Mouse (Mus musculus): ENCODE measurements at regions not wholly inside any gene's neighbourhood (a gene's known extent, or its start where the extent isn't known, plus 50 kb on each side); places are given as distances from the start of the nearest gene placed in this dataset.

GRCm38 (mm10) chr2:167782231-167782999 is 92.8 kb upstream of the Tmem189 start:
- DNase-seq (ENCODE audit: low read depth, low spot score), result no peak

- DNase-seq (ENCODE audit: low read depth, low spot score), result no peak
Measured at GRCm38 (mm10) chr2:167781496-167781895, 91.9 kb upstream of the Tmem189 start.

- no peak for DNase-seq (ENCODE audit: low read depth, low spot score)
Measured at GRCm38 (mm10) chr2:167778691-167779090, 89.1 kb upstream of the Tmem189 start.

- DNase-seq (ENCODE audit: low read depth, low spot score), result no peak
Measured at GRCm38 (mm10) chr2:167778271-167778670, 88.6 kb upstream of the Tmem189 start.

- peak; percentile 79 for DNase-seq (ENCODE audit: low read depth, low spot score)
Measured at GRCm38 (mm10) chr2:167777331-167778085, 87.9 kb upstream of the Tmem189 start.

- no peak for DNase-seq (ENCODE audit: low read depth, low spot score)
Measured at GRCm38 (mm10) chr2:167776251-167777168, 86.9 kb upstream of the Tmem189 start.

- peak; percentile 46 for DNase-seq (ENCODE audit: low read depth, low spot score)
Measured at GRCm38 (mm10) chr2:167775218-167775915, 85.7 kb upstream of the Tmem189 start.

- peak; percentile 49 for DNase-seq (ENCODE audit: low read depth, low spot score)
Measured at GRCm38 (mm10) chr2:167774806-167775179, 85.2 kb upstream of the Tmem189 start.

- no peak for DNase-seq (ENCODE audit: low read depth, low spot score)
Measured at GRCm38 (mm10) chr2:167774166-167774805, 84.7 kb upstream of the Tmem189 start.

- DNase-seq (ENCODE audit: low read depth, low spot score), result no peak
Measured at GRCm38 (mm10) chr2:167772834-167773233, 83.2 kb upstream of the Tmem189 start.

- DNase-seq (ENCODE audit: low read depth, low spot score), result no peak
Measured at GRCm38 (mm10) chr2:167767962-167768361, 78.3 kb upstream of the Tmem189 start.

GRCm38 (mm10) chr2:167767371-167767770 is 77.7 kb upstream of the Tmem189 start:
- DNase-seq (ENCODE audit: low read depth, low spot score), result no peak

- DNase-seq (ENCODE audit: low read depth, low spot score), result no peak
Measured at GRCm38 (mm10) chr2:167765811-167766210, 76.2 kb upstream of the Tmem189 start.

GRCm38 (mm10) chr2:167765072-167765800 is 75.6 kb upstream of the Tmem189 start:
- DNase-seq (ENCODE audit: low read depth, low spot score), result peak; percentile 59

GRCm38 (mm10) chr2:167763891-167764410 is 74.3 kb upstream of the Tmem189 start:
- no peak for DNase-seq (ENCODE audit: low read depth, low spot score)

GRCm38 (mm10) chr2:167761404-167761936 is 71.8 kb upstream of the Tmem189 start:
- no peak for DNase-seq (ENCODE audit: low read depth, low spot score)

GRCm38 (mm10) chr2:167760681-167761403 is 71.2 kb upstream of the Tmem189 start:
- DNase-seq (ENCODE audit: low read depth, low spot score), result no peak

- no peak for DNase-seq (ENCODE audit: low read depth, low spot score)
Measured at GRCm38 (mm10) chr2:167759603-167760390, 70.2 kb upstream of the Tmem189 start.

All from mesoderm, embryonic 11.5 days (tissue).